Mouse (Mus musculus) embryonic facial prominence, embryonic 11.5 days (tissue): ENCODE measurements around the gene Wnk2. TPM values are rescaled to one million over a fixed set of nuclear protein-coding genes. Genes with fewer than 3 reads are reported as not detected.

Source experiments
- ATAC-seq: fragments of 200-750 bp; cut with Nextera tagmentation; replicated peaks from 2 replicates; pipeline ENCODE4 v1.8.0; 2017; ENCODE audit warnings: low read depth; ENCODE audit not compliant: insufficient number of reproducible peaks, low FRiP score, low TSS enrichment
- DNase-seq: peaks from one replicate; pipeline ENCODE4 v3.0.0-alpha.2; 2015; ENCODE audit warnings: low spot score
- H3K27ac ChIP-seq: fragments of 300-500 bp; sonication (generic); replicated peaks from 2 replicates; pipeline ENCODE4 v1.5.1; 2014; ENCODE audit warnings: mild to moderate bottlenecking, low read depth, low read length, control low read depth
- H3K27me3 ChIP-seq: fragments of 300-500 bp; sonication (generic); 2 replicates; pipeline ENCODE4 v1.6.1; 2014; ENCODE audit warnings: mild to moderate bottlenecking, low read length, moderate library complexity, mixed read lengths; ENCODE audit not compliant: control insufficient read depth, insufficient read depth
- H3K36me3 ChIP-seq: fragments of 300-500 bp; sonication (generic); replicated peaks from 2 replicates; pipeline ENCODE4 v1.6.1; 2014; ENCODE audit warnings: low read depth, mild to moderate bottlenecking, low read length, moderate library complexity, mixed read lengths; ENCODE audit not compliant: control insufficient read depth, insufficient read depth
- H3K4me1 ChIP-seq: fragments of 300-500 bp; sonication (generic); 2 replicates; pipeline ENCODE4 v1.6.1; 2014; ENCODE audit warnings: low read length, mixed read lengths; ENCODE audit not compliant: control insufficient read depth, insufficient read depth
- H3K4me2 ChIP-seq: fragments of 300-500 bp; sonication (generic); 2 replicates; pipeline ENCODE4 v1.6.1; 2014; ENCODE audit warnings: low read depth, mild to moderate bottlenecking, control low read depth, low read length, moderate library complexity
- H3K4me3 ChIP-seq: fragments of 300-500 bp; sonication (generic); 2 replicates; pipeline ENCODE4 v1.5.1; 2014; ENCODE audit warnings: low read depth, low read length, control low read depth
- H3K9ac ChIP-seq: fragments of 300-500 bp; sonication (generic); replicated peaks from 2 replicates; pipeline ENCODE4 v1.6.1; 2014; ENCODE audit warnings: mild to moderate bottlenecking, control low read depth, low read length
- H3K9me3 ChIP-seq: fragments of 300-500 bp; sonication (generic); replicated peaks from 2 replicates; pipeline ENCODE4 v1.6.1; 2016; ENCODE audit warnings: mild to moderate bottlenecking, low read length, inconsistent platforms, mixed read lengths; ENCODE audit not compliant: control insufficient read depth
- WGBS: fragments of 180-500 bp; shearing (Covaris S2); extraction: QIAGEN DNeasy Blood & Tissue Kit; methylation state at CpG from one replicate; pipeline ENCODE4 v1.1.7; 2014; 5-methylcytosine and 5-hydroxymethylcytosine counted together
- polyA plus RNA-seq: library from polyadenylated mRNA; unstranded; fragments of >200 nt; fragmentation: Nextera tagmentation; extraction: Ambion mirVana; gene quantifications from 2 replicates; pipeline ENCODE4 v1.2.1, GENCODE M21; 2014

Wnk2 gene
- polyA plus RNA-seq, 1 experiment from 2014 or later: 2.5 TPM

GRCm38 (mm10) chr13:49114116-49114515 is 33.7 kb downstream of the Wnk2 start:
- no peak overlapping the region for H3K4me2 ChIP-seq
- no peaks in the 10 kb centered on the region for H3K27me3 ChIP-seq
- H3K9me3 ChIP-seq: no peaks in the 10 kb centered on the region
- H3K27ac ChIP-seq: no peak overlapping the region
- 70% methylated on average over 4 of the region's 4 CpGs for WGBS
- ATAC-seq (no peak), DNase-seq (no peak)
- no peak overlapping the region for H3K4me3 ChIP-seq
- no peaks in the 10 kb centered on the region for H3K4me1 ChIP-seq
- H3K36me3 ChIP-seq: no peaks in the 10 kb centered on the region
- no peak overlapping the region for H3K9ac ChIP-seq

DNA sequence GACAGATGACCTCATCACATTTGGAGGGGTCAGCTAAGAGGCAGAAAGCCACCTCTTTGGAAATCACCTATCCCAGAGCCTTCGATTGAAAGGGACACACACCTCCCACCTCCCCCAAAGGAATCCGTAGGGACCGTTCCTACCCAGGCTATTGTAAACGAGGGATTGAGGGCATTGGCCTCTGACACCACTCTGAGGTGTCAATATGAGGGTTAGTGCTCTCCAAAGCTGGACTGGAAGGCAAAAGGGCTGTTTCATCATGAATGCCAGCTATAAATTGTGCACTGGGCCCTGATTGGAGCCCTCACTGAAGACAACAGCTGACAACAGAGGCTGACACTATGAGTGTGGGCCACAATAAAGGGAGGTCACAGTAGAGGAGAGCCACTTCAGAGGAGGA is 34.5 kb downstream of the Wnk2 start:
- 71% methylated on average over 4 of the region's 4 CpGs for WGBS
- Histone ChIP-seq H3K36me3 (no peaks in the 10 kb centered on the region), H3K27me3 (no peaks in the 10 kb centered on the region), H3K9ac (no peak overlapping the region), H3K9me3 (no peaks in the 10 kb centered on the region), H3K27ac (no peak overlapping the region), H3K4me2 (no peak overlapping the region), H3K4me3 (no peak overlapping the region), H3K4me1 (no peaks in the 10 kb centered on the region)
- ATAC-seq (no peak), DNase-seq (no peak)

DNA sequence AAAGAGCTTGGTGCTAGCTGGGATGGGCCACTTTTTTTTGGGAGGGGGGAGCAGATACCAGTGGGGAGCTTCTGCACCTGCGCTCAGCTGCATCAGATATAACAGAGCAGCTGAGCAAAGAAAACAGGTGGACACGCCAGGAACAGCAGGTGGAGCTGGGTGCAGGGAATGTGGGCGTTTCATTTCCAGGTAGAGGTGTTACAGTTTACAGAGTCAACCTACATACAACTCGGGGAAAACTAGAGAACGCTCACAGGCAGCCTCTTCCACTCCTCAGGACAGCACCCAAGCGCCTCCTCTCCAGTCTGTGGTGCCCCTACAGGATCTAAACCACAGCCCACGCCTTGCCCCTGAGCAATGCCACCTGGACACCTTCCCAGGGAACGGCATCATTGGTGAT is 35.2 kb downstream of the Wnk2 start:
- Histone ChIP-seq H3K4me1 (no peaks in the 10 kb centered on the region), H3K9ac (no peak overlapping the region), H3K27ac (no peak overlapping the region), H3K4me3 (no peak overlapping the region), H3K4me2 (no peak overlapping the region), H3K9me3 (no peaks in the 10 kb centered on the region), H3K27me3 (no peaks in the 10 kb centered on the region), H3K36me3 (no peaks in the 10 kb centered on the region)
- 86% methylated on average over 8 of the region's 8 CpGs for WGBS
- DNase-seq (no peak), ATAC-seq (no peak)

DNA sequence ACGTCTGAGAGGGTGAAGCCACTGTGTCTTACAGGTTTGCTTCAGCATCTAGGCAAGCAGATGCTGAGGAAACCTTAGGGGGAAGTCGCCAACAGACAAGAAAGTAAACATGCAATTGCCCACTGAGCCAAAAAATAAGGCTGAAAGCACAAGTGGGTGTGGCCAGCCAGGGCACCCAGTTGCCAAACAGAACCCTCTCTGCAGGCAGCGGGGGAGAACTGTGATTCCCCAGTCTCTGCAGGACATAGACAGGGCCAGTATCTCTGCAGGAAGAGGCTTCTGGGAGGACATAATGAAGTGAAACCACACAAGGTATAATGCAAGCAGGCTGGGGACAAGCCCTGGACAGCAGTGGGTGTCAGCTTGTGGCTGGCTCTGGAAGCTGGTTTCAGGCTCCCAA is 38.1 kb downstream of the Wnk2 start:
- Histone ChIP-seq H3K36me3 (no peaks in the 10 kb centered on the region), H3K4me2 (no peak overlapping the region), H3K4me1 (no peaks in the 10 kb centered on the region), H3K9me3 (no peaks in the 10 kb centered on the region), H3K4me3 (no peak overlapping the region), H3K27ac (no peak overlapping the region), H3K27me3 (no peaks in the 10 kb centered on the region), H3K9ac (no peak overlapping the region)
- no peak for DNase-seq
- ATAC-seq: no peak
- 79% methylated on average over 3 of the region's 3 CpGs for WGBS

GRCm38 (mm10) chr13:49108119-49108846 is 39.5 kb downstream of the Wnk2 start:
- no peaks in the 10 kb centered on the region for H3K36me3 ChIP-seq
- H3K27me3 ChIP-seq: no peaks in the 10 kb centered on the region
- no peaks in the 10 kb centered on the region for H3K4me1 ChIP-seq
- ATAC-seq (no peak), DNase-seq (no peak)
- WGBS: 91% methylated on average over 8 of the region's 8 CpGs
- H3K4me3 ChIP-seq: no peak overlapping the region
- H3K9me3 ChIP-seq: no peaks in the 10 kb centered on the region
- no peak overlapping the region for H3K4me2 ChIP-seq
- H3K27ac ChIP-seq: no peak overlapping the region
- no peak overlapping the region for H3K9ac ChIP-seq

DNA sequence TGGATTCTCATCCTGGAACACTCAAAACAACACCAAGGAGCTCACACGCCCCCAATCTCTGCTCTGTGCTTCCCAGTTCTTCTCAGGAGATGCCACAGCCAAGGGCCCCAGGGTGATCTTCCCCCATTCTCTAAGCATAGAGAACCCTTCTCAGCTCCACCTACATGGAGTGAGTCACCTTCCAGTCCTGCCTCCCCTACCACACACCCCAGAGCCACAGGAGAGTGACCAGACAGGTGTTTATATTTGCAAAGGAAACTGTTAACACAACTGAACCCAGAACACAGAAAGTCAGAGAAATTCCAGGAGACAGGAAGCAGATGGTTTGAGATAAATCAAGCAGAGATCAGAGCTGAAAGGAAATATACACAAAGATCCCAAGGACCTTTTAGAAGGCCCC is 43.9 kb downstream of the Wnk2 start:
- H3K27ac ChIP-seq: no peak overlapping the region
- no peaks in the 10 kb centered on the region for H3K27me3 ChIP-seq
- H3K4me3 ChIP-seq: no peak overlapping the region
- DNase-seq (no peak), ATAC-seq (no peak)
- H3K9me3 ChIP-seq: no peaks in the 10 kb centered on the region
- no peak overlapping the region for H3K4me2 ChIP-seq
- 82% methylated on average over 1 of the region's 1 CpGs for WGBS
- H3K4me1 ChIP-seq: no peaks in the 10 kb centered on the region
- no peaks in the 10 kb centered on the region for H3K36me3 ChIP-seq
- no peak overlapping the region for H3K9ac ChIP-seq

- H3K4me3 ChIP-seq: no peak overlapping the region
- no peaks in the 10 kb centered on the region for H3K4me1 ChIP-seq
- DNase-seq (no peak), ATAC-seq (no peak)
- no peak overlapping the region for H3K27ac ChIP-seq
- H3K9me3 ChIP-seq: no peaks in the 10 kb centered on the region
- H3K4me2 ChIP-seq: no peak overlapping the region
- H3K27me3 ChIP-seq: no peaks in the 10 kb centered on the region
- 74% methylated on average over 7 of the region's 7 CpGs for WGBS
- H3K9ac ChIP-seq: no peak overlapping the region
- no peaks in the 10 kb centered on the region for H3K36me3 ChIP-seq
Measured at GRCm38 (mm10) chr13:49103235-49103634, 44.6 kb downstream of the Wnk2 start.

GRCm38 (mm10) chr13:49100417-49100816 is 47.4 kb downstream of the Wnk2 start:
- Histone ChIP-seq H3K4me1 (no peaks in the 10 kb centered on the region), H3K27me3 (no peaks in the 10 kb centered on the region), H3K4me2 (no peak overlapping the region), H3K9ac (no peak overlapping the region), H3K27ac (no peak overlapping the region), H3K4me3 (no peak overlapping the region), H3K9me3 (no peaks in the 10 kb centered on the region), H3K36me3 (no peaks in the 10 kb centered on the region)
- ATAC-seq (no peak), DNase-seq (no peak)
- WGBS: 67% methylated on average over 1 of the region's 1 CpGs
